Mouse (Mus musculus) brown adipose tissue, adult 24 weeks (tissue): ENCODE results near the gene Dhx58. TPM values are rescaled to one million over a fixed set of nuclear protein-coding genes. Genes with fewer than 3 reads are reported as not detected.
A peak's percentile ranks its signal among the peaks of the same experiment; 100 is the strongest.

Experiments used
- H3K27ac ChIP-seq: fragments of 200-500 bp; replicated peaks from 2 replicates; pipeline ENCODE4 v1.5.1; 2012; ENCODE audit warnings: low read depth, mild to moderate bottlenecking, low read length
- H3K4me1 ChIP-seq: fragments of 200-500 bp; 2 replicates; pipeline ENCODE4 v1.6.1; 2012; ENCODE audit warnings: low read length, mixed read lengths; ENCODE audit not compliant: control insufficient read depth, insufficient read depth, insufficient read length
- H3K4me3 ChIP-seq: fragments of 200-500 bp; 2 replicates; pipeline ENCODE4 v1.5.1; 2012; ENCODE audit warnings: low read depth, mild to moderate bottlenecking, low read length, moderate library complexity; ENCODE audit not compliant: insufficient read depth
- polyA plus RNA-seq: library from polyadenylated mRNA; stranded (reverse); fragments of >200 nt; gene quantifications from 2 replicates; pipeline ENCODE4 v1.2.4, GENCODE M21; 2012; ENCODE audit not compliant: missing spikeins, insufficient read depth, insufficient read length

Dhx58 gene
- polyA plus RNA-seq, result 3.6 and 6.4 TPM in 2 replicates

DNA sequence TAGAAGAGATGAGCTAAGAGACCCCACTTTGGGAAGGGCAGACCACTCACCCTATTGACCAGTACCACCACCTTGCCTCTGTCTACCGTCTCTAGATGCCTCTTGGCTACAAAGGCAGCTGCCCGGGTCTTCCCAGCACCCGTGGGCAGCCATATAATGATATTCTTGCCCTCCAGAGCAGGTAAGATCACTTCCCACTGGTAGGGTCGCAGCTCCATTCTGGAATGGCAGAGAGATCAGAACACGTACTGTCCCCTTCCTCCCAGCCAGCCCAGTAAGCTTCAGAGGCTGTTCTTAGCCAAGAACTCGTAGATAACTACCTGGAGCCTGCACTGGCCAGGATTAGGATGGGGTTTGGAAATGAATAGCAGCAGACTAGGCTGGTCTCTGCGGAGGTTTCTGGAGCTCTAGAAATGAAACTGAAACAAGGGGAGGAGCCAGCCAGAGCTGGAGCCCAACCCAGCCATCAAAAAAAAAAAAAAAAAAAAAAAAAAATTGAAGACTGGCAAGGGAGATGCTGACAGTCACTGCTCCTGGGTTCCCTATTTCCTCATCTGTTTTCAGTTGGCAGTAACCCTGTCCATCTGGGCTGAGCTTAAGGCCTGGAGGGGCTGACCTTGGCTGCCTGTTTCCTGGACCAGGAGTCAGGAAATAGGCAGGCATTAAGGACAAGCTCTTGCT lies at the start of gene Dhx58:
Dhx58 (minus strand) TSS at position 421 of the 681 bp plus-strand sequence.
- Histone ChIP-seq H3K4me1 (peaks cover 5% of the 10 kb centered on the region), H3K27ac (peak within 1 kb of the TSS; percentile 72), H3K4me3 (peak within 1 kb of the TSS; percentile 57)

GRCm38 (mm10) chr11:100752294-100752693 lies 48.2 kb upstream of the Dhx58 start:
- Histone ChIP-seq H3K4me1 (no peaks in the 10 kb centered on the region), H3K4me3 (no peak overlapping the region), H3K27ac (no peak overlapping the region)

- Histone ChIP-seq H3K4me3 (no peak overlapping the region), H3K4me1 (no peaks in the 10 kb centered on the region), H3K27ac (no peak overlapping the region)
Observed at GRCm38 (mm10) chr11:100750127-100750526, 46.1 kb upstream of the Dhx58 start.

GRCm38 (mm10) chr11:100749469-100749868 lies 45.4 kb upstream of the Dhx58 start:
- Histone ChIP-seq H3K27ac (no peak overlapping the region), H3K4me1 (no peaks in the 10 kb centered on the region), H3K4me3 (no peak overlapping the region)

DNA sequence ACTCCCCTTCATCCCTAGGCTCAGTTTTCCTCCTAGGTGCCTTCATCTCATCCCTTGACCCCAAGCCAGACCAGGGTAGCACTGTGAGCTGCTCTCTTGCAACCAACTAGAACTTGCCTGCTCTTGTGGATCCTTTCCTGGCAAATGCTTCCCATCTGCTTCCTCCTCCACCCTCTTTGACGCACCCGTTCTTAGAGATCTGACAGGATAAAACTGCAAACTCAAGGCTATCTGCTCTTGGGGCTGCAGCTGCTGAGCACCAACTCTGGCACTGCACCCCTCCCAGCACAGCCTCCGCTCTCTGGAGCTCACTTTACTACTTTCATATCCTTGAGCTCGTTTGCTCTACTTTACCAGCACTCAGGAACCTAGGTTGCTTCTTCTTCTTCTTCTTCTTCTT lies 44.5 kb upstream of the Dhx58 start:
- Histone ChIP-seq H3K27ac (no peak overlapping the region), H3K4me3 (no peak overlapping the region), H3K4me1 (no peaks in the 10 kb centered on the region)

DNA sequence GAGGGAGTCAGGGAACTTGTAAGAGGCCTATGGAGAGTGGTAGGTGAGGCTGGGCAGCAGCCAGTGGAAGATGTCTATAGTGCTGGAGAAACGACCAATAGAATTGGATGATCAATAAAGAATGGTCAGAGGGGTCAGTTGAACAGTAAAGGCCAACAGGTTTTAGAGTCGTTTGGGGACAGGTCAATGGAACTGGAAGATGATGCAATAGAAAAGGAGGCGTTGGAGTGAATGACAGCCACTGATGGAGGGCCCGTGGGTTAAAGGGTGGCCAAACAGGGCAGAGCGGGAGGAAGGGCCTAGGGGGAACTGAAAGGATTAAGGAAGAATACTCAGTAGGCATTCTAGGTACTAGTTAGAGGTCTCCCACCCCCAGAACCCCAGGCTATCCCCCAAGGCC lies 43.0 kb upstream of the Dhx58 start:
- H3K4me1 ChIP-seq, result no peaks in the 10 kb centered on the region
- no peak overlapping the region for H3K4me3 ChIP-seq
- no peak overlapping the region for H3K27ac ChIP-seq

GRCm38 (mm10) chr11:100746546-100746945 lies 42.5 kb upstream of the Dhx58 start:
- Histone ChIP-seq H3K27ac (no peak overlapping the region), H3K4me3 (no peak overlapping the region), H3K4me1 (peaks cover 3% of the 10 kb centered on the region; the same call in 1 of the 2 replicates)

DNA sequence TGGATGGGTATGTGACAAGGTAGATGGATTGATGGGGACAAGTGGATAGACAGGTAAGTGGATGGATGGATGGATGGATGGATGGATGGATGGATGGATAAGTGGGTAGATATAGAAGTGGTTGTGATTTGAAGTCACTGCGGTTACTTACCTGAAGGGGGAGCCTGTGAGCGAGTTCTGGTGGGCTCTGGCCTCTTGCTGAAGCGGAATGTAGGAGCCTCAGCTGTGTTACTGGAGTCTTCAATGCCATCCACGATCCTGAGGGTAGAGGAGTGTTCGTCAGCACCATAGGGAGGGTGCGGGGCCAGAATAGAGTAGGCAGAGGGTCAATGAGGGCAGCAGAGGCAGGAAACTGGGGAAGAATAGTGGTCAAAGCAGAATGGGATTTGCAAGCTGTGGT lies 41.0 kb upstream of the Dhx58 start:
- H3K4me3 ChIP-seq, result no peak overlapping the region
- peaks cover 7% of the 10 kb centered on the region; the same call in 1 of the 2 replicates for H3K4me1 ChIP-seq
- no peak overlapping the region for H3K27ac ChIP-seq

- Histone ChIP-seq H3K4me1 (peaks cover 13% of the 10 kb centered on the region), H3K4me3 (no peak overlapping the region), H3K27ac (no peak overlapping the region)
Observed at GRCm38 (mm10) chr11:100741348-100741747, 37.3 kb upstream of the Dhx58 start.

DNA sequence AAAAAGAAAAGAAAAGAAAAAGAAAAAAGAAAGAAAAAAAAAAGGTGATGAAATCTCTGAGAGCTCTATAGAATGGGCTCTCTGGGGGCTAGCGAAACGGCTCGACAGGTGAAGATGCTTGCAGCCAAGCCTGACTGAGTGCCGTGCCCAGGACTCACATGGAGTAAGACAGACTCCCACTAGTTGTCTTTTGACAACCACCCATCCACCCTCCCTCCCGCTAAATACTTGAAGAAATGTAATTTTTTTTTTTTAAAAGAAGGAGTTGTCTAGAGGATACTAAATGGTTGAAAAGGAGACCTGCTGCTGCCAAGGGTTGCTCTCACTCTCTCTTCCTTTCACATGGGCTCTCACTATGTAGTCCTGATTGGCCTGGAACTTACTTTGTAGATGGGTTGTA lies 34.7 kb upstream of the Dhx58 start:
- H3K4me3 ChIP-seq, result no peak overlapping the region
- peaks cover 26% of the 10 kb centered on the region for H3K4me1 ChIP-seq
- H3K27ac ChIP-seq, result no peak overlapping the region

DNA sequence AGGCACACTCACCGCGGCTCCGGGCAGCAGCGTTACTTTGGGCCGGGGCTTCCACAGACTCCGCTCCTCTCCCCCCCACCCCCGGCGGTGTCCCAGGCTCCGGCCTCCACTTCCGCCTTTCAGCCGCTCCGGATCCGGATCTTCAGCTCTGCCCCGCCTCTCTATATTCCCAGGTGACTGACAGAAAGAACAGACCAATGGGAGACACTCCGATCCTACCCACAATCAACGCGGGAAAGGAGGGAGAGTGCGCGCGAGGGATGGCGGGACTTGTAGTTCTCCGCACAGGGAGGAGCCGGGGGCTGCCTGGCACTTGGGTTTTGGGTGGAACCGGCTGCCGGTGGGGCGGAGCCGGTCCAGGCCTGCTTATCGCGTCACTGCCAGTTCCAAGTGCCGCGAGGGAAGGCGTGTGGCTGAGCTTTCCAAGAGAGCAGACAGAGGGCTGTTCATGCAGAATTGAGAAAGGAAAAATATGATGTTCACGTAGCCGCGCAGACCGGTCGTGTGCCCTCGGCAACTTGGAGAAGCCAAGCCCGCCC lies 34.1 kb upstream of the Dhx58 start, which contains the start of gene Rab5c:
Rab5c (minus strand) TSS at position 150 of the 539 bp plus-strand sequence.
- Histone ChIP-seq H3K4me1 (peaks cover 26% of the 10 kb centered on the region), H3K4me3 (peak within 1 kb of the TSS; percentile 82), H3K27ac (peak within 1 kb of the TSS; percentile 89)

- Histone ChIP-seq H3K4me1 (peaks cover 26% of the 10 kb centered on the region), H3K4me3 (peak overlapping the region; percentile 82), H3K27ac (peak overlapping the region; percentile 89)
Observed at GRCm38 (mm10) chr11:100737105-100737733, 33.1 kb upstream of the Dhx58 start.

DNA sequence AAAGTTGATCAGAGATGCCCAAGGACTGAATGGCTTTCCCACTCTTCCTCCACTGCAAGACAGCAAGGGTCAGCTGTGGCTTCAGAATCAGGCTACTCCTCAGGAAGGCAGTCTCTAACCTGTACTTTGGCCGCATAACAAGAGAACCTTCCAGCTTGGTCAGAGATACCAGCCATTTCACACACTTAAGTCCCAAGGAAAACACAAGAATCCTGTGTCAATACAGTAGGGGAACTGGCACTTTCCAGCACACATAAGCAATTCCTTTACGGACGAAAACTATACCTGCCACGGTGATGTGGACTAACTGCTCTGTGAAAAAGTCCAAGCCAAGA lies 32.6 kb upstream of the Dhx58 start:
- Histone ChIP-seq H3K4me1 (peaks cover 24% of the 10 kb centered on the region), H3K27ac (peak overlapping the region; percentile 3), H3K4me3 (peak overlapping the region; percentile 82)

- peak overlapping the region; percentile 82 for H3K4me3 ChIP-seq
- H3K4me1 ChIP-seq, result peaks cover 22% of the 10 kb centered on the region
- peak overlapping the region; percentile 57 for H3K27ac ChIP-seq
Observed at GRCm38 (mm10) chr11:100735954-100736745, 32.1 kb upstream of the Dhx58 start.
